Mouse (Mus musculus) heart, adult 2 months (tissue): ENCODE data around the gene Dnah1.
A peak's percentile ranks its signal among the peaks of the same experiment; 100 is the strongest.

Source experiments
- CTCF ChIP-seq: fragments of 200-600 bp; IDR thresholded peaks from 2 replicates; pipeline ENCODE4 v1.8.1; 2022; ENCODE audit warnings: antibody characterized with exemption, mild to moderate bottlenecking, moderate library complexity
- POLR2A ChIP-seq: fragments of 200-500 bp; IDR thresholded peaks from 2 replicates; pipeline ENCODE4 v1.6.1; 2011; ENCODE audit warnings: mild to moderate bottlenecking, low read depth, low read length, control low read depth; ENCODE audit not compliant: insufficient read depth

DNA sequence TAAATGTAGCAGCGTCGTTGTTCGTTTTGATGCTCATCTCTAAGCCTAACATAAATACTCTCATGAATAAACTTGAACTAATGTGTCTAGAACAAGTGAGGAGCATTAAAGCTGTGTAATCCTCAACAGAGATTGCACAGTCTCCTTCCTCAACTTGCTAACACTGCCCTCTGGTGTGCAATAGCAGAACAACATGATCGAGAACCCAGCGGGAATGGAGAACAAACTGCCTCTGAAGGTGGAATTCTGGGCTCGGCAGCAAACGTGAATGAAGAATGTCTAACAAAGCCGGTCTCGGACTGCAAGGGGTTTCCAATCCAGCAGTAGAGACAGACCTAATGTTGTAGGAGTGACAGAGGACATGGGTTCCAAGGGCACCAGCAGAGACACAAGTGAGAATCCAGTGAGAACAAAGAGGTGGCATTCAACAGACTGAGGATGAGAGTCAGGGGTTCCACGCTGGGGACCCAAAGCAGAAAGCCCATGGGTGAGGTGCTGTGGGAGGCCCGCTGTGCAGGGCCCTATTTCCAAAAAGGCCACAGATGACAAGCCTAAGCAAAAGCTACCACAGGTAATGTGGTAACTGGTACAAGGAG lies 89.6 kb downstream of the Dnah1 start:
- TF ChIP-seq POLR2A, result 0 out of 2 replicates have a peak, but pooled peaks have one; percentile 17
- TF ChIP-seq CTCF, result peak; percentile 86
